Mouse (Mus musculus) MEL (cell line): Measurements from ENCODE around the gene Cul4a.

Experiments used
- CTCF ChIP-seq, 3 experiments: IDR thresholded peaks in 2 of 3; conservative IDR thresholded peaks in 1 of 3; 2 replicates each; pipeline ENCODE4 v1.5.1; 2011 to 2012; ENCODE audit warnings: low read length in 3 of 3, low read depth in 2 of 3, mild to moderate bottlenecking in 2 of 3, improper control_type of control experiment in 1 of 3, inconsistent platforms in 1 of 3, mixed read lengths in 1 of 3, moderate library complexity in 1 of 3; ENCODE audit not compliant: control insufficient read depth in 1 of 3, insufficient read depth in 1 of 3, poor library complexity in 1 of 3, severe bottlenecking in 1 of 3
- ELF1 ChIP-seq: IDR thresholded peaks from 2 replicates; pipeline ENCODE4 v1.6.1; 2014; ENCODE audit warnings: low read depth, mild to moderate bottlenecking, inconsistent platforms, low read length, improper control_type of control experiment, moderate library complexity
- EP300 ChIP-seq, 2 experiments: IDR thresholded peaks; 2 replicates each; pipeline ENCODE4 v1.6.1; 2011; ENCODE audit warnings: improper control_type of control experiment in 2 of 2, low read length in 2 of 2, low read depth in 1 of 2, mild to moderate bottlenecking in 1 of 2
- GATA1 ChIP-seq: IDR thresholded peaks from 2 replicates; pipeline ENCODE4 v1.6.1; 2011; ENCODE audit warnings: low read depth, low read length, improper control_type of control experiment
- HCFC1 ChIP-seq: IDR thresholded peaks from 2 replicates; pipeline ENCODE4 v1.6.1; 2012; ENCODE audit warnings: low read depth, mild to moderate bottlenecking, inconsistent platforms, low read length, improper control_type of control experiment, moderate library complexity
- MAX ChIP-seq: IDR thresholded peaks from 2 replicates; pipeline ENCODE4 v1.6.1; 2011; ENCODE audit warnings: low read length, improper control_type of control experiment
- MXI1 ChIP-seq: IDR thresholded peaks from 2 replicates; pipeline ENCODE4 v1.6.1; 2011; ENCODE audit warnings: mild to moderate bottlenecking, low read depth, low read length, improper control_type of control experiment
- MYC ChIP-seq: IDR thresholded peaks from 2 replicates; pipeline ENCODE4 v1.6.1; 2011; ENCODE audit warnings: low read depth, mild to moderate bottlenecking, low read length, improper control_type of control experiment, moderate library complexity
- POLR2A ChIP-seq, 2 experiments: IDR thresholded peaks; 2 replicates each; pipeline ENCODE4 v1.6.1; 2011 to 2012; ENCODE audit warnings: low read length in 2 of 2, mild to moderate bottlenecking in 2 of 2, control low read depth in 1 of 2, improper control_type of control experiment in 1 of 2, low read depth in 1 of 2, moderate library complexity in 1 of 2; ENCODE audit not compliant: control insufficient read depth in 1 of 2, insufficient read depth in 1 of 2, poor library complexity in 1 of 2
- ZNF384 ChIP-seq: IDR thresholded peaks from 2 replicates; pipeline ENCODE4 v1.6.1; 2012; ENCODE audit warnings: low read depth, mild to moderate bottlenecking, inconsistent platforms, low read length, improper control_type of control experiment

DNA sequence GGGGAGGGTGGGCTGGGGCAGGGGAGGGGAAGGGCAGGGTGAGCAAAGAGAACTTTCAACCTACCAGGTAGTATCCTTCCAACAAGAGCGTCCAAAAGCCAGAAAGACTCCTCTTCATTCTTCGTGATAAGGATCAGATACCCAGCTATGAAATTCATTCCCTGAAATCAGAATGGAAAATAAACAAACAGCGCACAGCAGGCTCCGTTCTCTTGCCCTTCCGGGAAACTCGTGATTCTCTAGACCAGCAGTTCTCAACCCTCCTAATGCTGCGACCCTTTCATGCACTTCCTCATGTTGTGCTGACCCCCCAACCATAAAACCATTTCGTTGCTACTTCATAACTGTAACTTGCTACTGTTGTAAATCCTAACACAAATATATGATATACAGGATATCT, 81.4 kb downstream of the Cul4a start:
- TF ChIP-seq POLR2A (IDR thresholded peaks at IDR 0.05; ENCODE audit: control insufficient read depth in 1 of 2, insufficient read depth in 1 of 2, low read depth in 1 of 2, low read length in 2 of 2, poor library complexity in 1 of 2) = no peak
- no peak for TF ChIP-seq MXI1
- TF ChIP-seq ZNF384 = no peak
- no peak for TF ChIP-seq MYC
- TF ChIP-seq CTCF (IDR thresholded peaks at IDR 0.05 in 2 of 3, conservative IDR thresholded peaks at IDR 0.05 in 1 of 3; ENCODE audit: control insufficient read depth in 1 of 3, insufficient read depth in 1 of 3, low read depth in 2 of 3, low read length in 3 of 3, poor library complexity in 1 of 3, severe bottlenecking in 1 of 3) = no peak
- TF ChIP-seq HCFC1 = no peak
- TF ChIP-seq EP300 (IDR thresholded peaks at IDR 0.05; ENCODE audit: low read depth in 1 of 2, low read length in 2 of 2) = no peak
- TF ChIP-seq MAX = no peak
- TF ChIP-seq ELF1 = no peak
- no peak for TF ChIP-seq GATA1
